Mouse (Mus musculus) embryonic facial prominence, embryonic 14.5 days (tissue): Measurements from ENCODE around the gene Ucp3. TPM values are rescaled to one million over a fixed set of nuclear protein-coding genes. Genes with fewer than 3 reads are reported as not detected.

ENCODE experiments used
- ATAC-seq: fragments of 200-750 bp; cut with Nextera tagmentation; 2 replicates; pipeline ENCODE4 v1.8.0; 2017; ENCODE audit warnings: low read depth, moderate number of reproducible peaks, moderate TSS enrichment
- DNase-seq: peaks from one replicate; pipeline ENCODE4 v3.0.0-alpha.2; 2015; ENCODE audit warnings: low spot score
- H3K27ac ChIP-seq: fragments of 300-500 bp; sonication (generic); replicated peaks from 2 replicates; pipeline ENCODE4 v1.5.1; 2014; ENCODE audit warnings: low read depth, mild to moderate bottlenecking, low read length, moderate library complexity
- H3K27me3 ChIP-seq: fragments of 300-500 bp; sonication (generic); replicated peaks from 2 replicates; pipeline ENCODE4 v1.6.1; 2014; ENCODE audit warnings: low read length; ENCODE audit not compliant: control insufficient read depth, insufficient read depth
- H3K36me3 ChIP-seq: fragments of 300-500 bp; sonication (generic); 2 replicates; pipeline ENCODE4 v1.6.1; 2014; ENCODE audit warnings: low read length, mixed read lengths; ENCODE audit not compliant: control insufficient read depth, insufficient read depth
- H3K4me1 ChIP-seq: fragments of 300-500 bp; sonication (generic); 2 replicates; pipeline ENCODE4 v1.6.1; 2014; ENCODE audit warnings: antibody characterized with exemption, low read length; ENCODE audit not compliant: control insufficient read depth, insufficient read depth
- H3K4me2 ChIP-seq: fragments of 300-500 bp; sonication (generic); 2 replicates; pipeline ENCODE4 v1.6.1; 2014; ENCODE audit warnings: low read depth, mild to moderate bottlenecking, low read length, moderate library complexity, mixed read lengths
- H3K4me3 ChIP-seq: fragments of 300-500 bp; sonication (generic); 2 replicates; pipeline ENCODE4 v1.5.1; 2014; ENCODE audit warnings: low read depth, mild to moderate bottlenecking, low read length
- H3K9ac ChIP-seq: fragments of 300-500 bp; sonication (generic); 2 replicates; pipeline ENCODE4 v1.6.1; 2014; ENCODE audit warnings: low read depth, mild to moderate bottlenecking, low read length, moderate library complexity, mixed read lengths
- H3K9me3 ChIP-seq: fragments of 300-500 bp; sonication (generic); 2 replicates; pipeline ENCODE4 v1.6.1; 2016; ENCODE audit warnings: low read length; ENCODE audit not compliant: control insufficient read depth
- WGBS: fragments of 180-500 bp; shearing (Covaris S2); extraction: QIAGEN DNeasy Blood & Tissue Kit; methylation state at CpG from one replicate; pipeline ENCODE4 v1.1.7; 2014; 5-methylcytosine and 5-hydroxymethylcytosine counted together
- polyA plus RNA-seq: library from polyadenylated mRNA; unstranded; fragments of >200 nt; fragmentation: Nextera tagmentation; extraction: Ambion mirVana; gene quantifications from 2 replicates; pipeline ENCODE4 v1.2.1, GENCODE M21; 2014

Gene Ucp3
- polyA plus RNA-seq, 1 experiment from 2014 or later: 0.24 TPM

DNA sequence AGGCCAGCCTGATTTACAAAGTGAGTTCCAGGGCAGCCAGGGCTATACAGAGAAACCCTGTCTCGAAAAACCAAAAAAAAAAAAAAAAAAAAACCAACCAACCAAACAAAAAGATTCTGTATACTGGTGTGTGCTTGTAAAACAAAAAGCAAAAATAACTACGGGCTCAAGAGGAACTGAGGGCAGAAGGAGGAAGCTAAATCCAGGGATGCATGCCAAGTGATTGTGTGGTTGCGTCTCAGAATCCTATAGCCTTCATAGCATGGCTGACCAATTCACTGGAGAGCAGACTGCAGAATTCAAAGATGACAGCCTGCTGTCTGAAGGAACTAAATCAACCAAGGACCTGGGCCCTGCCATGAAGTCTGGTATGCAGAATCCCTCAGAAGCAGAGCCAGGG lies 61.4 kb downstream of the Ucp3 start:
- no peak overlapping the region for H3K4me3 ChIP-seq
- H3K4me1 ChIP-seq: peaks cover 8% of the 10 kb centered on the region
- H3K9me3 ChIP-seq: no peaks in the 10 kb centered on the region
- H3K4me2 ChIP-seq: no peak overlapping the region
- peaks cover 5% of the 10 kb centered on the region for H3K36me3 ChIP-seq
- ATAC-seq (no peak), DNase-seq (no peak)
- WGBS: 83% methylated on average over 3 of the region's 3 CpGs
- no peaks in the 10 kb centered on the region for H3K27me3 ChIP-seq
- no peak overlapping the region for H3K9ac ChIP-seq
- H3K27ac ChIP-seq: no peak overlapping the region

DNA sequence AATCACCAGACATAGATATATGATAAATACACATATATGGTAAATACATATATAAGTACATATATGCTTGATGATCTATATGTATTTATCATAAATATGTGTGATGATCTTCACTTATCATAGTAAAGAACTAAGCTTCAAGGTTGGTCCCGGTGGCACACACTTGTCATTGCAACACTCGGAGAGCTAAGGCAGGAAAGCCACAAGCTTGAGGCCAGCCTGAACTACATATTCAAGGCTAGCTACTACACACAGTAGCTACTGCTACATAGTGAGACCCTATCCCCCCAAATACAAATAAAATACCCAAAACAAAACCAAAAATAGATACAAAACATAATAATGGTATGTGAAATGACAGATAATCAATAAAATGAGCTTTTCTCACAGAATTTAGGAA lies 63.0 kb downstream of the Ucp3 start:
- Histone ChIP-seq H3K36me3 (peaks cover 19% of the 10 kb centered on the region), H3K9ac (no peak overlapping the region), H3K9me3 (no peaks in the 10 kb centered on the region), H3K4me2 (no peak overlapping the region), H3K4me1 (peaks cover 8% of the 10 kb centered on the region), H3K4me3 (no peak overlapping the region), H3K27me3 (no peaks in the 10 kb centered on the region), H3K27ac (no peak overlapping the region)
- ATAC-seq (no peak), DNase-seq (no peak)
- 82% methylated on average over 2 of the region's 2 CpGs for WGBS

Other genes starting within 250 kb of the Ucp3 start
- gene Pgm2l1, start 245.6 kb upstream of the Ucp3 start, polyA plus RNA-seq: 3.8 and 4.1 TPM in 2 replicates
- gene P4ha3, start 187.5 kb upstream of the Ucp3 start, polyA plus RNA-seq: 24.5 and 26.0 TPM in 2 replicates
- gene C2cd3, start 100.8 kb upstream of the Ucp3 start, polyA plus RNA-seq: 21.7 and 25.3 TPM in 2 replicates
- 49.4 and 53.3 TPM in 2 replicates for gene Ppme1, start 100.7 kb upstream of the Ucp3 start, polyA plus RNA-seq
- 152 and 172 TPM in 2 replicates for gene Ucp2, start 20.3 kb downstream of the Ucp3 start, polyA plus RNA-seq
- 3.0 and 4.7 TPM in 2 replicates for gene Dnajb13, start 42.0 kb downstream of the Ucp3 start, polyA plus RNA-seq
- 17.6 and 22.1 TPM in 2 replicates for gene Coa4, start 64.1 kb downstream of the Ucp3 start, polyA plus RNA-seq
- gene Rab6a, start 134.4 kb downstream of the Ucp3 start, polyA plus RNA-seq: 130 and 136 TPM in 2 replicates
- gene Mrpl48, start 135.3 kb downstream of the Ucp3 start, polyA plus RNA-seq: 82.1 and 84.5 TPM in 2 replicates
- 12.3 and 12.6 TPM in 2 replicates for gene Plekhb1, start 189.4 kb downstream of the Ucp3 start, polyA plus RNA-seq
- 42.3 and 44.6 TPM in 2 replicates for gene Fam168a, start 233.6 kb downstream of the Ucp3 start, polyA plus RNA-seq